Mouse (Mus musculus) embryonic facial prominence, embryonic 12.5 days (tissue): ENCODE results near the gene Zcchc3. TPM values are rescaled to one million over a fixed set of nuclear protein-coding genes. Genes with fewer than 3 reads are reported as not detected.
A peak's percentile ranks its signal among the peaks of the same experiment; 100 is the strongest.

Experiments
- ATAC-seq: fragments of 200-750 bp; cut with Nextera tagmentation; 2 replicates; pipeline ENCODE4 v1.8.0; 2017; ENCODE audit not compliant: insufficient number of reproducible peaks, insufficient read depth, low FRiP score, low TSS enrichment
- H3K27ac ChIP-seq: fragments of 300-500 bp; sonication (generic); 2 replicates; pipeline ENCODE4 v1.5.1; 2016; ENCODE audit warnings: mild to moderate bottlenecking
- H3K27me3 ChIP-seq: fragments of 300-500 bp; sonication (generic); 2 replicates; pipeline ENCODE4 v1.6.1; 2016; ENCODE audit warnings: mild to moderate bottlenecking, moderate library complexity
- H3K36me3 ChIP-seq: fragments of 300-500 bp; sonication (generic); 2 replicates; pipeline ENCODE4 v1.6.1; 2016; ENCODE audit warnings: mild to moderate bottlenecking
- H3K4me1 ChIP-seq: fragments of 300-500 bp; sonication (generic); 2 replicates; pipeline ENCODE4 v1.6.1; 2016
- H3K4me2 ChIP-seq: fragments of 300-500 bp; sonication (generic); replicated peaks from 2 replicates; pipeline ENCODE4 v1.6.1; 2016; ENCODE audit warnings: mild to moderate bottlenecking, moderate library complexity
- H3K4me3 ChIP-seq: fragments of 300-500 bp; sonication (generic); 2 replicates; pipeline ENCODE4 v1.5.1; 2016; ENCODE audit warnings: mild to moderate bottlenecking
- H3K9ac ChIP-seq: fragments of 300-500 bp; sonication (generic); 2 replicates; pipeline ENCODE4 v1.6.1; 2016; ENCODE audit warnings: mild to moderate bottlenecking, moderate library complexity
- H3K9me3 ChIP-seq: fragments of 300-500 bp; sonication (generic); 2 replicates; pipeline ENCODE4 v1.6.1; 2016; ENCODE audit warnings: mild to moderate bottlenecking, moderate library complexity
- WGBS: fragments of 180-500 bp; shearing (Covaris S2); methylation state at CpG from one replicate; pipeline ENCODE4 v1.1.7; 2016; 5-methylcytosine and 5-hydroxymethylcytosine counted together
- polyA plus RNA-seq: library from polyadenylated mRNA; unstranded; fragments of >200 nt; fragmentation: Nextera tagmentation; extraction: Ambion mirVana; gene quantifications from 2 replicates; pipeline ENCODE4 v1.2.1, GENCODE M21; 2016

Gene Zcchc3
- polyA plus RNA-seq, 1 experiment from 2014 or later, result 73.6 TPM

GRCm38 (mm10) chr2:152406126-152406525 is 8.7 kb downstream of the Zcchc3 start:
- Histone ChIP-seq H3K36me3 (no peaks in the 10 kb centered on the region), H3K4me2 (peak overlapping the region; percentile 58), H3K9ac (peak overlapping the region; percentile 42), H3K27ac (peak overlapping the region; percentile 69), H3K4me1 (peaks cover 32% of the 10 kb centered on the region), H3K9me3 (no peaks in the 10 kb centered on the region), H3K4me3 (peak overlapping the region; percentile 34), H3K27me3 (no peaks in the 10 kb centered on the region)
- WGBS, result under 1% methylated on average over 19 of the region's 19 CpGs
- peak; percentile 94 for ATAC-seq

- Histone ChIP-seq H3K36me3 (peaks cover 7% of the 10 kb centered on the region), H3K4me2 (peak overlapping the region; percentile 93), H3K4me1 (peaks cover 26% of the 10 kb centered on the region), H3K27ac (peak overlapping the region; percentile 99), H3K9me3 (no peaks in the 10 kb centered on the region), H3K9ac (peak overlapping the region; percentile 98), H3K27me3 (no peaks in the 10 kb centered on the region), H3K4me3 (peak overlapping the region; percentile 96)
- under 1% methylated on average over 13 of the region's 13 CpGs for WGBS
- no peak for ATAC-seq
Measured at GRCm38 (mm10) chr2:152399122-152399542, 15.7 kb downstream of the Zcchc3 start.

GRCm38 (mm10) chr2:152398691-152399090 is 16.1 kb downstream of the Zcchc3 start:
- H3K9me3 ChIP-seq, result no peaks in the 10 kb centered on the region
- H3K4me2 ChIP-seq, result peak overlapping the region; percentile 93
- H3K4me3 ChIP-seq, result peak overlapping the region; percentile 96
- H3K27ac ChIP-seq, result peak overlapping the region; percentile 99
- H3K9ac ChIP-seq, result peak overlapping the region; percentile 98
- no peaks in the 10 kb centered on the region for H3K27me3 ChIP-seq
- under 1% methylated on average over 38 of the region's 38 CpGs for WGBS
- ATAC-seq, result peak; percentile 78
- peaks cover 31% of the 10 kb centered on the region for H3K4me1 ChIP-seq
- H3K36me3 ChIP-seq, result peaks cover 7% of the 10 kb centered on the region

- WGBS, result under 1% methylated on average over 86 of the region's 104 CpGs
Measured at GRCm38 (mm10) chr2:152397680-152398435, 17.0 kb downstream of the Zcchc3 start, which contains the start of gene Sox12. Gene Sox12, minus strand, starts transcription at chr2:152398063.

GRCm38 (mm10) chr2:152397004-152397589 is 17.7 kb downstream of the Zcchc3 start:
- H3K4me1 ChIP-seq, result peaks cover 37% of the 10 kb centered on the region
- ATAC-seq, result no peak

More at GRCm38 (mm10) chr2:152397680-152398435, 17.0 kb downstream of the Zcchc3 start, which contains the start of gene Sox12:
- Histone ChIP-seq H3K36me3 (peaks cover 7% of the 10 kb centered on the region), H3K9me3 (no peaks in the 10 kb centered on the region), H3K27ac (peak within 1 kb of the TSS; percentile 99), H3K4me3 (peak within 1 kb of the TSS; percentile 96), H3K4me2 (peak within 1 kb of the TSS; percentile 93), H3K4me1 (peaks cover 37% of the 10 kb centered on the region), H3K9ac (peak within 1 kb of the TSS; percentile 98), H3K27me3 (no peaks in the 10 kb centered on the region)
- peak; percentile 62 for ATAC-seq

GRCm38 (mm10) chr2:152396110-152397003 is 18.5 kb downstream of the Zcchc3 start:
- ATAC-seq, result peak; percentile 58
- H3K36me3 ChIP-seq, result peaks cover 7% of the 10 kb centered on the region
- peaks cover 37% of the 10 kb centered on the region for H3K4me1 ChIP-seq
- H3K27me3 ChIP-seq, result no peaks in the 10 kb centered on the region
- H3K27ac ChIP-seq, result peak overlapping the region; percentile 99
- WGBS, result under 1% methylated on average over 45 of the region's 46 CpGs
- peak overlapping the region; percentile 96 for H3K4me3 ChIP-seq
- peak overlapping the region; percentile 98 for H3K9ac ChIP-seq
- peak overlapping the region; percentile 93 for H3K4me2 ChIP-seq
- no peaks in the 10 kb centered on the region for H3K9me3 ChIP-seq

More at GRCm38 (mm10) chr2:152397004-152397589, 17.7 kb downstream of the Zcchc3 start:
- H3K27ac ChIP-seq, result peak overlapping the region; percentile 99
- H3K9me3 ChIP-seq, result no peaks in the 10 kb centered on the region
- peak overlapping the region; percentile 96 for H3K4me3 ChIP-seq
- H3K36me3 ChIP-seq, result peaks cover 7% of the 10 kb centered on the region
- peak overlapping the region; percentile 93 for H3K4me2 ChIP-seq
- under 1% methylated on average over 73 of the region's 77 CpGs for WGBS
- peak overlapping the region; percentile 98 for H3K9ac ChIP-seq
- H3K27me3 ChIP-seq, result no peaks in the 10 kb centered on the region

GRCm38 (mm10) chr2:152395271-152395920 is 19.4 kb downstream of the Zcchc3 start:
- H3K9me3 ChIP-seq, result no peaks in the 10 kb centered on the region
- ATAC-seq, result no peak
- H3K36me3 ChIP-seq, result peaks cover 7% of the 10 kb centered on the region
- H3K27me3 ChIP-seq, result no peaks in the 10 kb centered on the region
- H3K4me3 ChIP-seq, result peak overlapping the region; percentile 96
- H3K27ac ChIP-seq, result peak overlapping the region; percentile 99
- peak overlapping the region; percentile 93 for H3K4me2 ChIP-seq
- H3K9ac ChIP-seq, result peak overlapping the region; percentile 98
- WGBS, result 24% methylated on average over 13 of the region's 13 CpGs
- peaks cover 37% of the 10 kb centered on the region for H3K4me1 ChIP-seq

- H3K4me3 ChIP-seq, result no peak overlapping the region
- H3K4me2 ChIP-seq, result peak overlapping the region; percentile 93
- H3K27ac ChIP-seq, result no peak overlapping the region
- H3K4me1 ChIP-seq, result peaks cover 26% of the 10 kb centered on the region
- H3K36me3 ChIP-seq, result peaks cover 7% of the 10 kb centered on the region
- WGBS, result 44% methylated on average over 9 of the region's 9 CpGs
- H3K27me3 ChIP-seq, result no peaks in the 10 kb centered on the region
- H3K9me3 ChIP-seq, result no peaks in the 10 kb centered on the region
- H3K9ac ChIP-seq, result no peak overlapping the region
- ATAC-seq, result no peak
Measured at GRCm38 (mm10) chr2:152393225-152394017, 21.4 kb downstream of the Zcchc3 start.

GRCm38 (mm10) chr2:152392786-152393185 is 22.0 kb downstream of the Zcchc3 start:
- no peaks in the 10 kb centered on the region for H3K27me3 ChIP-seq
- H3K4me3 ChIP-seq, result no peak overlapping the region
- H3K36me3 ChIP-seq, result peaks cover 7% of the 10 kb centered on the region
- H3K4me2 ChIP-seq, result no peak overlapping the region
- no peaks in the 10 kb centered on the region for H3K9me3 ChIP-seq
- ATAC-seq, result no peak
- 21% methylated on average over 3 of the region's 3 CpGs for WGBS
- H3K27ac ChIP-seq, result no peak overlapping the region
- H3K4me1 ChIP-seq, result peaks cover 26% of the 10 kb centered on the region
- no peak overlapping the region for H3K9ac ChIP-seq

- no peak overlapping the region for H3K9ac ChIP-seq
- ATAC-seq, result no peak
- H3K4me2 ChIP-seq, result no peak overlapping the region
- H3K4me1 ChIP-seq, result no peaks in the 10 kb centered on the region
- no peaks in the 10 kb centered on the region for H3K9me3 ChIP-seq
- H3K36me3 ChIP-seq, result no peaks in the 10 kb centered on the region
- 80% methylated on average over 4 of the region's 4 CpGs for WGBS
- no peak overlapping the region for H3K4me3 ChIP-seq
- H3K27ac ChIP-seq, result no peak overlapping the region
- H3K27me3 ChIP-seq, result no peaks in the 10 kb centered on the region
Measured at GRCm38 (mm10) chr2:152384191-152384590, 30.6 kb downstream of the Zcchc3 start.
